Mouse (Mus musculus): ENCODE measurements around the gene Spx. TPM values are rescaled to one million over a fixed set of nuclear protein-coding genes. Genes with fewer than 3 reads are reported as not detected.

Gene Spx
- polyA plus RNA-seq (2014; fragmentation: Illumina TruSeq; extraction: RNeasy Lipid Tissue Mini Kit (QIAGEN cat#74804); ENCODE audit: low replicate concordance) = 0.41 TPM

DNA sequence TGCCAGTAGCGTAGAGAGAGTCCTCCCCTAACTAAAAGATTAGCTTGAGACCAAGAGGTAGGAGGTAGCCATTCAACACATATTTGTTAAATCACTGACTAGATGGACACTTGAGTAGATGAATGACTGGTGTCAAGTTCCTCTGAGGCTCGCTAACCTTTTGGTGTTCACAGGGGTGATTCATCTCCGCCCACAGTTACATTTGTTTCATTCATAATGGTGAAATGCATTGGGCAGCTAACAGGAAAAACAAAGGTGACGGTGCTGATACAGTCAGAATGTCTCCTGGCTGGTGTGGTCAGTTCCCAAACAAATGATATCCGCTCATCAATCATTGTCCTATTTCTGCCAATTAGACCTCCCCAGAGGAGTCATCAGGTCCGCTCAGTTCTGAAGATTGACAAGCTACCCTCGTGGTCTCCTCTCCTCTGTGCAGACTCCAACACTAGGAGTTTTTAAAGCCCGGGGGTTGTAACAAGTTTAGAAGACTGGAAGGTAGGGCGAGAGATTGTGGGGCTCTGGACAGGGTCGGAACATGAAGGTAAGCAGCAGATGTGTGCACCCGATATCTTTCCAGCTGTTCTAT is at the start of gene Spx:
Spx (plus strand) TSS at position 536 of the 586 bp plus-strand sequence.

DNA sequence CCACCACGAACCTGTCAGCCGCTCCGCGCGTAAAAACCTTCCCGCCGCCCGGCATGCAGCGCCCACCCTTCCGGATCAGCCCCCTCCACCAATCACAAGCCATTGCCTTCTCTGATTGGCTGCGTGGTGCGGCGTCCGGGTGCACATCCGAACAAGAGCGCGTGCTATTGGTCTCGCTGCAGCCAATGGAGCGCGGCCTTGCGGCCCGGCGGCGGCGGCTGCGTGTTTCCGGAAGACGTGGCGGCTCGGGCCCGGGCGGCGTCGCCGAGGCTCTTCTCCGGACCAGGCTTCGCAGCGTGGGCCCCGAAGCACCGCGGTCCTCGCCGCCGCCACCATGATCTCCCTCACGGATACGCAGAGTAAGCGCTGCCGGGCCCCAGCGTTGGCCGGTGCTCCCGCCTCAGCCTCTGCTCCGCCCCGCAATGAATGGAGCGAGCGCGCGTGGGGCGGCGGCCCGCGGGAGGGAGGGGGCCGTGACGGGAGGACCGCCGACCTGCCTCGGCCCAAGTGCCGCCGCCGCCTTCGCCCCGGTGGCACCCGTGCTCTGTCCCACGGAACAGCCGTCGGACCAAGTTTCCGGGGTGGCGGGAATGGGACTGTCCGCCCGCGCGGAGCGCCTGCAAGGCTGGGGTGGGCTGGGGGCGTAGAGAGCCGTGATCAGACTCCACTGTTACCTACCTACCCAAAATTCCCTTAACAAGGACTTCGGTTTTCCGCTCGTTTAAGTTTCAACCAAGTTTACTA is 26.1 kb upstream of the Spx start, which contains the start of the genes Recql and Golt1b:
Recql (minus strand) TSS at position 77 of the 744 bp plus-strand sequence.
Golt1b (plus strand) TSS at position 211 of the 744 bp plus-strand sequence.

Other genes starting within 250 kb of the Spx start
- not detected for gene Slco1a6, start 204.9 kb upstream of the Spx start, polyA plus RNA-seq (2014; fragmentation: Illumina TruSeq; extraction: RNeasy Lipid Tissue Mini Kit (QIAGEN cat#74804); ENCODE audit: low replicate concordance)
- 15.1 TPM for gene Iapp, start 115.0 kb upstream of the Spx start, polyA plus RNA-seq (2014; fragmentation: Illumina TruSeq; extraction: RNeasy Lipid Tissue Mini Kit (QIAGEN cat#74804); ENCODE audit: low replicate concordance)
- gene Slco1a5, start 90.5 kb upstream of the Spx start, polyA plus RNA-seq (2014; fragmentation: Illumina TruSeq; extraction: RNeasy Lipid Tissue Mini Kit (QIAGEN cat#74804); ENCODE audit: low replicate concordance) = 0.19 TPM
- 55.1 TPM for gene Pyroxd1, start 67.8 kb upstream of the Spx start, polyA plus RNA-seq (2014; fragmentation: Illumina TruSeq; extraction: RNeasy Lipid Tissue Mini Kit (QIAGEN cat#74804); ENCODE audit: low replicate concordance)
- gene Recql, start 26.4 kb upstream of the Spx start, polyA plus RNA-seq (2014; fragmentation: Illumina TruSeq; extraction: RNeasy Lipid Tissue Mini Kit (QIAGEN cat#74804); ENCODE audit: low replicate concordance) = 13.0 TPM
- 31.1 TPM for gene Golt1b, start 26.2 kb upstream of the Spx start, polyA plus RNA-seq (2014; fragmentation: Illumina TruSeq; extraction: RNeasy Lipid Tissue Mini Kit (QIAGEN cat#74804); ENCODE audit: low replicate concordance)
- not detected for gene Gys2, start 59.7 kb downstream of the Spx start, polyA plus RNA-seq (2014; fragmentation: Illumina TruSeq; extraction: RNeasy Lipid Tissue Mini Kit (QIAGEN cat#74804); ENCODE audit: low replicate concordance)
- gene Ldhb, start 94.5 kb downstream of the Spx start, polyA plus RNA-seq (2014; fragmentation: Illumina TruSeq; extraction: RNeasy Lipid Tissue Mini Kit (QIAGEN cat#74804); ENCODE audit: low replicate concordance) = 8.5 TPM
- gene Kcnj8, start 158.2 kb downstream of the Spx start, polyA plus RNA-seq (2014; fragmentation: Illumina TruSeq; extraction: RNeasy Lipid Tissue Mini Kit (QIAGEN cat#74804); ENCODE audit: low replicate concordance) = 2.3 TPM

Measured in small intestine, adult 10 weeks (tissue).